Mouse (Mus musculus) spleen, postnatal 36 days (tissue): Measurements from ENCODE around the gene Mc3r.

Source experiments
- DNase-seq, 2 experiments: peaks; one replicate each; pipeline ENCODE4 v3.0.0; 2022; ENCODE audit warnings: low spot score in 2 of 2, mixed read lengths in 1 of 2

The Mc3r gene

DNA sequence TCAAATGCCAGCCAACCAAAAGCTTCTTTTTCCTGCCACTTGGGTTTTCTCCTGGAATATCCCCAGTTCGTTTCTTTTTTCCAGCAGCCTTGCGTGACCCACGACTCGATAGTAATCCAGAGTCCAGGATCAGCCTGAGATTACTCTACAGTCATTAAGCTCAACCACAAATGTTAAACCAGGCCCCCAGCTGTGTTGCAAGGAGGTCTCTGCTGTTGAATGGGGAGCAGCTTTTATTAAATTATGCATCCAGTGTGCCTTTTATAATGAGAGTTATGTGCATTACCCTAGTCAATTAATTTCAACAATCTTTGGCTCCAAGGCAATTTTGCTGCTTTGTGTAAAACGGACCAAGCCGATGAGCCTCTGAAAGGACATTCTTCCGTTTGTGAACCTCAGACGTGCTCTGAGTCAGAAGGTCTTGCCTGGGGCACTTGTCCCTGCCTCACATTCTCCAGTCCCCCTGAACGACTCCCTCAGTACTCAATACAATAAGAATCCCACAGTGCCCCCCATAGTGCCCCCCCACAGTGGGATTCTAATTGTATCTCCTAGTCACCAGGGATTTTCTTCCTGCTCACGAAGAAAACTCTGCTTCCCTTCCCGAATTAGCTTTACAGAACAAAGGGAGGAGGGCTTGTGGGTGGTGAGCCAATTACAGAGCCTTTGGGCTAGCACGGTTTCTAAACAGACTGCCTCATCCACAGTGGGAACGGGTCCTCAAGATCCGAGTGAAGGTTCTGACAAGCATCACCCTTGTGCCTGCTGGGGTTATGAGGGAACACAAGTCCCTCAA lies 51.0 kb downstream of the Mc3r start:
- DNase-seq = no peak
